Mouse (Mus musculus): Measurements from ENCODE around the gene Paox.

- TF ChIP-seq POLR2A (IDR thresholded peaks at IDR 0.05; ENCODE audit: insufficient read length, low read depth) (no peak), CEBPB (IDR thresholded peaks at IDR 0.05; ENCODE audit: insufficient read depth, poor library complexity, severe bottlenecking) (no peak), MYOG (IDR thresholded peaks at IDR 0.05; ENCODE audit: control insufficient read depth in 1 of 3, insufficient read depth in 1 of 3, insufficient read length in 2 of 3, low read depth in 2 of 3) (no peak), POLR2AphosphoS2 (IDR thresholded peaks at IDR 0.05; ENCODE audit: insufficient read length, low read depth) (no peak), MYOD1 (IDR thresholded peaks at IDR 0.05; ENCODE audit: control insufficient read depth in 1 of 3, insufficient read length in 2 of 3, low read depth in 2 of 3) (no peak), USF1 (IDR thresholded peaks at IDR 0.05; ENCODE audit: low read depth) (no peak), E2F4 (IDR thresholded peaks at IDR 0.05; ENCODE audit: insufficient read depth) (no peak), TCF12 (IDR thresholded peaks at IDR 0.05; ENCODE audit: insufficient read depth, poor library complexity, severe bottlenecking) (no peak)
Measured at GRCm38 (mm10) chr7:140122765-140123164, 7.2 kb downstream of the Paox start.
